Mouse (Mus musculus) stomach, postnatal 0 days (tissue): Measurements from ENCODE around the gene Tspan18. TPM values are rescaled to one million over a fixed set of nuclear protein-coding genes. Genes with fewer than 3 reads are reported as not detected.

ENCODE experiments used
- ATAC-seq: fragments of 200-750 bp; cut with Nextera tagmentation; 2 replicates; pipeline ENCODE4 v1.8.0; 2017; ENCODE audit not compliant: low FRiP score, low TSS enrichment
- DNase-seq: peaks from one replicate; pipeline ENCODE4 v3.0.0-alpha.2; 2016; ENCODE audit warnings: low spot score
- H3K27ac ChIP-seq: fragments of 300-500 bp; sonication (generic); replicated peaks from 2 replicates; pipeline ENCODE4 v1.5.1; 2014; ENCODE audit warnings: mild to moderate bottlenecking, control low read depth
- H3K27me3 ChIP-seq: fragments of 300-500 bp; sonication (generic); 2 replicates; pipeline ENCODE4 v1.6.1; 2014; ENCODE audit warnings: low read length; ENCODE audit not compliant: control insufficient read depth, insufficient read depth
- H3K36me3 ChIP-seq: fragments of 300-500 bp; sonication (generic); 2 replicates; pipeline ENCODE4 v1.6.1; 2014; ENCODE audit warnings: low read length, mixed read lengths; ENCODE audit not compliant: control insufficient read depth, insufficient read depth
- H3K4me1 ChIP-seq: fragments of 300-500 bp; sonication (generic); replicated peaks from 2 replicates; pipeline ENCODE4 v1.6.1; 2014; ENCODE audit warnings: antibody characterized with exemption; ENCODE audit not compliant: control insufficient read depth, insufficient read depth
- H3K4me2 ChIP-seq: fragments of 300-500 bp; sonication (generic); replicated peaks from 2 replicates; pipeline ENCODE4 v1.6.1; 2014; ENCODE audit warnings: low read depth, mild to moderate bottlenecking, control low read depth, moderate library complexity
- H3K4me3 ChIP-seq: fragments of 300-500 bp; sonication (generic); 2 replicates; pipeline ENCODE4 v1.5.1; 2014; ENCODE audit warnings: low read depth, low read length, control low read depth
- H3K9ac ChIP-seq: fragments of 300-500 bp; sonication (generic); 2 replicates; pipeline ENCODE4 v1.6.1; 2014; ENCODE audit warnings: mild to moderate bottlenecking, low read length, control low read depth, mixed read lengths
- H3K9me3 ChIP-seq: fragments of 300-500 bp; sonication (generic); 2 replicates; pipeline ENCODE4 v1.6.1; 2016; ENCODE audit warnings: low read length; ENCODE audit not compliant: control insufficient read depth
- CTCF ChIP-seq: IDR thresholded peaks from 2 replicates; pipeline ENCODE4 v1.5.1; 2016; ENCODE audit warnings: antibody characterized with exemption, low read depth, mild to moderate bottlenecking, moderate library complexity
- EP300 ChIP-seq: optimal IDR thresholded peaks from 2 replicates; pipeline ENCODE3; 2016; ENCODE audit warnings: antibody characterized with exemption
- WGBS: fragments of 180-500 bp; shearing (Covaris S2); extraction: QIAGEN DNeasy Blood & Tissue Kit; methylation state at CpG from one replicate; pipeline ENCODE4 v1.1.7; 2014; 5-methylcytosine and 5-hydroxymethylcytosine counted together
- polyA plus RNA-seq: library from polyadenylated mRNA; unstranded; fragments of >200 nt; fragmentation: Nextera tagmentation; extraction: Ambion mirVana; gene quantifications from 2 replicates; pipeline ENCODE4 v1.2.1, GENCODE M21; 2015

Tspan18 gene
- polyA plus RNA-seq, 1 experiment from 2014 or later, result 8.7 TPM

DNA sequence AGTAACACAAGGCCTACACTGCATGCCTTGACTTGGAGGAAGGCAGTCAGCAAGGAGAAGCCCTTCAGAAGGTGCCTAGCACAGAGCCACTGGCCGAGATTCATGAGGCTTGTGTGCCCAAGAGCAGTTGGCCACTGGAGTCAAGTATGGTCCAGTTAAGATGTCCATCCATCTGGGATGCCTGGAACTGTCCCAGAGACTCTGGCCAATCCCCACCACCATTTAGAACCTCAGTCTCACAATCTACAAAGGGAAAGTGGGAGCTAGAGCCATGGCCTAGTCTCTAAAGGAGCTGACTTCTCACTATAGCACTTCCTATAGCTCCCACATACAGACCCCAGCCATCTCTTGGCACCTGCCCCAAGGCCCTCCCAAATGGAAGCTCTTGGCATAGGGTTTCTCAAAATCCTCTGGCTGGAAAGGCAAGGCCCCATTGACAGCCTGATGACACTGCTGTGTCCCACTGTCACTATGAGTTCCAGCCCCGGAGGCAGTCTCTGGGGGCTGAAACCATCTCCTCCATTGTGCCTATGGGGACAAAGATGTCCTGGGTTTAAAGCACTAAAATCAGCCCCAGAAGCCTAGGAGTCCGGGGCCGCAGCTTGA, 158.0 kb downstream of the Tspan18 start:
- Histone ChIP-seq H3K9me3 (no peaks in the 10 kb centered on the region), H3K9ac (no peak overlapping the region), H3K4me3 (no peak overlapping the region), H3K27ac (no peak overlapping the region), H3K36me3 (no peaks in the 10 kb centered on the region), H3K4me1 (no peaks in the 10 kb centered on the region), H3K27me3 (no peaks in the 10 kb centered on the region), H3K4me2 (no peak overlapping the region)
- TF ChIP-seq CTCF, result no peak
- TF ChIP-seq EP300, result no peak
- 42% methylated on average over 4 of the region's 4 CpGs for WGBS
- no peak for DNase-seq
- ATAC-seq, result no peak

- 57% methylated on average over 2 of the region's 2 CpGs for WGBS
- DNase-seq, result no peak
- TF ChIP-seq EP300, result no peak
- no peak for TF ChIP-seq CTCF
- H3K27me3 ChIP-seq, result no peaks in the 10 kb centered on the region
- no peaks in the 10 kb centered on the region for H3K9me3 ChIP-seq
- no peak overlapping the region for H3K4me2 ChIP-seq
- no peak overlapping the region for H3K4me3 ChIP-seq
- no peak for ATAC-seq
- H3K27ac ChIP-seq, result no peak overlapping the region
- H3K9ac ChIP-seq, result no peak overlapping the region
- no peaks in the 10 kb centered on the region for H3K4me1 ChIP-seq
- no peaks in the 10 kb centered on the region for H3K36me3 ChIP-seq
Observed at GRCm38 (mm10) chr2:93175721-93176120, 158.6 kb downstream of the Tspan18 start.

GRCm38 (mm10) chr2:93175278-93175677, 159.0 kb downstream of the Tspan18 start:
- no peak; the same call in 1 of the 2 replicates for ATAC-seq
- Histone ChIP-seq H3K9ac (no peak overlapping the region), H3K36me3 (no peaks in the 10 kb centered on the region), H3K4me3 (no peak overlapping the region), H3K9me3 (no peaks in the 10 kb centered on the region), H3K4me2 (no peak overlapping the region), H3K27me3 (no peaks in the 10 kb centered on the region), H3K27ac (no peak overlapping the region), H3K4me1 (no peaks in the 10 kb centered on the region)
- 30% methylated on average over 5 of the region's 5 CpGs for WGBS
- DNase-seq, result no peak
- TF ChIP-seq CTCF (no peak), EP300 (no peak)

DNA sequence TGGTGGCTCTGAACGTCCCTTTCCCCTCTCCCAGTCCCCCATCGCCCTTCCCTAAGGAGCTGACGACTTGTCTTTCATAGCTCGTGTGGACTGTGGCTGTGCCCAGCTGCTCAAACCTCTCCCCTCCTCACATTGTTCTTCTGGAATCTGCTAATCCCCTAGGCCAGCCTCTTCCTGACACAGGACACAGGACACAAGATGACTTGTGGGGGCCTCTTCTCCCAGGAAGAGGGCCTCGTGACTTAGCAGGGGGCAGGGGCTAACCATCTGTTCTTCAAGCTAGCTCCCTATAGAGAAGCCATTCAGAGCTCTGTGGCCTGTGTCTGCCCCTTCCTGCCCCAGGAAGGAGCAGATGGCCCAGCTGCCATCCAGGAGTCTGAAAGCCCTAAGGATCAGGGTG, 160.1 kb downstream of the Tspan18 start:
- TF ChIP-seq EP300 (no peak), CTCF (no peak)
- Histone ChIP-seq H3K9me3 (no peaks in the 10 kb centered on the region), H3K4me1 (no peaks in the 10 kb centered on the region), H3K4me2 (no peak overlapping the region), H3K36me3 (no peaks in the 10 kb centered on the region), H3K9ac (no peak overlapping the region), H3K27me3 (no peaks in the 10 kb centered on the region), H3K27ac (no peak overlapping the region), H3K4me3 (no peak overlapping the region)
- ATAC-seq (no peak), DNase-seq (no peak)
- 40% methylated on average over 5 of the region's 5 CpGs for WGBS

DNA sequence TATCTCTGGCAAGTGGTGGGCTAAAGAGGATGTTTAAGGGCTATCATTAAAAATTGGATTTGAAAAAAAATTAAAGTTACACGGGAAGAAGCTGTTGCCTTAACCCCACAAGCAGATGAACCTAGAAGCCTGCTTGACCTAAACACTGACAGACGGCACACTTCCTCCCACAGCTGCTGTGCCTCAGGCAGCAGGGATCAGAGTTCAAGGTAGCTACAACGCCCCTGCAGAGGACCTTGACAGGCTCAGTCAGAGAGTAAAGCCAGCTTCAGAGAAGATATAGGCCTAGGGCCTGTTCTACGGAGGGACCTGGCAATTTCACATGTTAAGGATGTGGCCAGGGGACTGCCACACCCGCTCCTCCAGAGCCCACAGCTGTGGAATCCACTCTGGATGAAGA, 161.8 kb downstream of the Tspan18 start:
- ATAC-seq, result no peak
- Histone ChIP-seq H3K9me3 (no peaks in the 10 kb centered on the region), H3K27ac (no peak overlapping the region), H3K4me3 (no peak overlapping the region), H3K4me2 (no peak overlapping the region), H3K27me3 (no peaks in the 10 kb centered on the region), H3K9ac (no peak overlapping the region), H3K4me1 (no peaks in the 10 kb centered on the region), H3K36me3 (no peaks in the 10 kb centered on the region)
- WGBS, result 60% methylated on average over 5 of the region's 5 CpGs
- TF ChIP-seq EP300 (no peak), CTCF (no peak)
- no peak for DNase-seq

DNA sequence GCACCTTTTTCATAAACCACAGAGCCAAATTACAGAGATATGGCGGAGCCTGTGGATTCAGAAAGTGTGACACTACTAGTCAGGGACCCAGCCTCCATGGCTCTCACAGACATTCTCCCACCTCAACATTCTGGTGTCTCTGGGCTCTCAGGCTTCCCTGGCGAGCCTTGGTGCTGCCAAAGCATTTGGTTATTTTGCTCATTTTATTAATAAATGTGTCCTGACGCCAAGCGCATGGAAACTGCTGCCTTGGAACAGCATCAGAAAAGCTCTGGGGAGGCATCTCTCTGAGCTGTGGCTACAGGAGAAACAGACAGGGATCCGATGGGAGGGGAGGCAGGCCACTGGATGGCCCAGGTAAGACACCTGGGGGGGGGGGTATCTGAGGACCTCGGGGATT, 162.4 kb downstream of the Tspan18 start:
- 80% methylated on average over 6 of the region's 6 CpGs for WGBS
- Histone ChIP-seq H3K27ac (no peak overlapping the region), H3K4me2 (no peak overlapping the region), H3K4me3 (no peak overlapping the region), H3K9ac (no peak overlapping the region), H3K4me1 (no peaks in the 10 kb centered on the region), H3K9me3 (no peaks in the 10 kb centered on the region), H3K27me3 (no peaks in the 10 kb centered on the region), H3K36me3 (no peaks in the 10 kb centered on the region)
- ATAC-seq, result no peak
- TF ChIP-seq EP300, result no peak
- no peak for TF ChIP-seq CTCF
- no peak for DNase-seq
